Mouse (Mus musculus): ENCODE data around the gene Nr1h2. TPM values are rescaled to one million over a fixed set of nuclear protein-coding genes. Genes with fewer than 3 reads are reported as not detected.

Gene Nr1h2
- total RNA-seq, 2 experiments from 2014 or later: 45.5 to 47.2 TPM

DNA sequence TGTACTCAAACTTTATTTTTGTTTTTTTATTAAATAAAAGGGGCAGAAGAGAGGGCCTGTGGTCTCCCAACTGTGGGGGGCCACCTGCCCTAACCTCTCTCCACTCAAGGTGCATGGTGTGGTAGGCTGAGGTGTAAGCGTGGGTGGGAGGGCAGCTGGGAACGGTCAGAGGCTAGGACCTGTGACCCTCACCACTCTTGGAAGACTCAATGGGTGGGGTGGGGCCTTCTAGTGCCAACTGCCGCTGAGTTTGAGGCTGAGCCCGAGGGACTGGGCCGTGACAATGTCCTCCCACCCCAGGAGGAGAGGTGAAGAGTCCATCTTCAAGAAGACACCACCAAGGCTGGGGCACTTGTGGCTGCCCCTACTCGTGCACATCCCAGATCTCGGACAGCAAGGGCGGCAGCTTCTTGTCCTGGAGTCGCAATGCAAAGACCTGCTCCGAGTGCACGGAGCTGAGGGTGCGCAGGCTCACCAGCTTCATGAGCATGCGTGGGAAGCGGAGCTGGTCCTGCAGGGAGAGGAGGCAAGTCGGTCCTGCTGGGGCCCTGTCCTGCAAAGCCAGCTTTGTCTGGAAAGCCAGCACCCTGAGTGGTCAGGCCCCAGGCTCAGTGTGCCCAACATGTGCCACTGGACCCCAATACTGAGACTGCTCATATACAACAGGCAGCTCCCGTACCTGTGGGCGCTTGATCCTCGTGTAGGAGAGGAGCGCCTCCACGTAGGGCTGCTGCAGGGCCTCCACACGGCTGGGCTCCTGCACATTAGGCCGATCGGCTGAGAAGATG lies 3.9 kb downstream of the Nr1h2 start:
- DNase-seq: peak; percentile 11

DNA sequence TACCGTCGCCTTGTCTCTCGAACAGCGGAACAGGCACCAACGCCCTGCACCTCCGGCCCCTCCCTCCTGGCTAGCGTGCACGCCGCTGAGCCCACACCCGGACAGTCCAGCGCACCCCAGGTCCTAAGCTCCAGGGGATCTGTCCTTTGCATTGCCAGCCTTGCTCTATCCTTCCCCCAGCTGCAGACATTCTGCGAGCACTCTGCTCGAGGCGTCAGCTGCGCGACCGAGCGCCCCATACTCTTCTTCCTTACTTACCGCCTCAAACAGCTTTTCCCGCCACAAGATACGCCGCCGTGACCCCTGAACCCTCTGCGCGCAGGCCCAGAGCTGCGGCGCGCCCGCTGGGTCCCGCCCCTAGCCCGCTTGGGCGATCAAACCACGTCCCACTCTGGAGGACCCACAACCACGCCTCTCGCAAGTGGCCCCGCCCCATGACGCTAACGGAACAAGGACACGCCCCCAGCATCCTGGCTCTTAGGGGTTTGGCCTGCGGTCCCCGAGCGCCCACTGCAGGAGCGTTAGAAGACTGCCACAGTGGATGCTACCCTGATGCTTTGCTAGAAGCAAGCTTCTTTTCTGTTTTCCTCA lies 5.2 kb downstream of the Nr1h2 start, which contains the start of gene Pold1:
Pold1 (minus strand) TSS at position 353 of the 591 bp plus-strand sequence.
- peak; percentile 100 for DNase-seq

DNA sequence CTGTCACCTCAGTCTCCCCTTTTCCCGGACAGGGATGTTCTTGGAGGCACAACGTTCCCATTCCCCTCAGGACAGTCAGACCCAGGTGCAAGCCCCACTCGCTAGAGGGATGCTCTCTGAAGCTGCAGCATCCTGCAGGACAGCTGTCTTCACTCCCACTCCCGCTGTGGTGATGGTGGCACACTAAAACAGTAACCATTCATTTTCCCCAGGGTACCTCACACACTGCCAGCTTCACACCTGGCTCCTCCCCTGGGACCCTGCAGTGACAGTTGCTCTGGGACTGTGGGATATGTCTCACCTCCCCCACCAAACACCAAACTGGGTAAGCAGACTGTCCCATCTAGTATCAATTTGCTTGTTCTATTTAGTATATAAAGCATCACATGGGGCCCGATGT lies 6.0 kb downstream of the Nr1h2 start:
- DNase-seq: peak; percentile 6

DNA sequence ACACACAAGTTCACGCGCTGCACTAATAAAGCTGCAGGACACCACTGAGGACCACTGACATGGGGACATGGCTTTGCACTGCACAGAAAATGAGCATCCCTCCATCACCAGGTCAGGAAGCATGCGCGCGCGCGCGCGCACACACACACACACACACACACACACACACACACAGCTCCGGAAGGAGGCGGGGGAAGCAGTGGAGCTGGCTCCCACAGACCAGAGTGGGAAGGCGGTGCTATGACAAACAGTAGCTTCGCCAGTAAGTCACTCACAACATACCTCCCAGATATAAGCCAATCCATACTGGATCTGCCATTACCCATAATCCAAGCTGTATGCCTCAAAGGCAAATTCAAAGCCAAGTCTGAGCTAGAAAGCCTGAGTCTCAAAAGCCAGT lies 6.7 kb downstream of the Nr1h2 start:
- DNase-seq: no peak

DNA sequence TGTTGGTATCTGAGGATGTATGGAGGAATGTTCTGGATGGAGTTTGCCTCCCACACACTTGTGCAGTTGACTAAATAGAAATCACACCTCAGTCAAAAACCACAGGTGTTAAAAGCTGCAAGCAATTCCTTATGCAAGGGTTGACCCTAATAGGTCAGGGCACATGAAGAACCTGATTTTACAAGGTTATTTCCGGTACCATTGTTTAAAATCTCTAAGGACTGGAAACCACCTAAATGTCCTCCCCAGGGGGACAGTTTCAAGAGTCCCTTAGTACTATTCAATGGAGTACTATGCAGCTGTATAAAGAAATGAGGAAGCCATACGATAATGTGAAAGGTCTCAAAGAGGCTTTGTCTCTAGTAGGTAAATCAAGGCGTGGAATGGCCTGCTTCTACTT lies 7.5 kb downstream of the Nr1h2 start:
- no peak for DNase-seq

DNA sequence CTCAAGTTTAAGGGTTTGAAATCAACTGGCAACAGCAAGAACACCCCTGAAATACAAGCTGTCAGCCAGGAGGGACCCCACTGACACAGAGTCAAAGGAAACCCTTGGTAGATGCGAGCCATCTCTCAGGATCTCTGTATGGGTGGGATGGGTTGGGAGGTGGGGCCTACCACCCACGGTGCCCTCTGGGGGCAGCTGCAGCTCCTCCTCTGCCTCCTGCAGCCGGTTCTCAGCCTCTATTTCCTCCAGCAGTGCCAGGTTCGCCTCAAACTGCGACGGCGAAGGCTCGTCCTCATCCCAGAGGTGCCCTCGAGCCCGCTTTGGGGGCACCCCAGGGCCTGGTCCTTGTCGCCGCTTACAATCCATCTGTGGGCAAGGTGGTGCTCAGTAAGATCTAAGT lies 10.7 kb downstream of the Nr1h2 start:
- DNase-seq: no peak

DNA sequence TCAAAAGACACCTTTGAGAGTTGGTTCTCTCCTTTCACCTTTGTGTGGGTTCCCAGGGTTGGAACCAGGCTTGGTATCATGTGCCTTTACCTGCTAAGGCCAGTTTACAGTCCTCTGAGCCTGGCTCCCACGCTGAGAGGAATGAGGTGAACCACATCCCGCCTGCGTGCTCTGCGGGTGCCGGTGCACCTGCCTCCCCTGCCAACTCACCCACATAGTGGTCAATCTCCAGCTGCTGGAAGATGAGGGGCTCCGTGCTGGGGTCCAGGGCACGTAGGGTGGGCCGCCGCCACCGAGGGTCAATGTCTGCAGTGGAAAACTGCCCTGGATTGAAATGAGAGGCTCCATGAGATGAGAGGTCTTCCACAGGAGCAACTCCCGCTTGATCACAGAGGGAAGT lies 11.2 kb downstream of the Nr1h2 start:
- no peak for DNase-seq

DNA sequence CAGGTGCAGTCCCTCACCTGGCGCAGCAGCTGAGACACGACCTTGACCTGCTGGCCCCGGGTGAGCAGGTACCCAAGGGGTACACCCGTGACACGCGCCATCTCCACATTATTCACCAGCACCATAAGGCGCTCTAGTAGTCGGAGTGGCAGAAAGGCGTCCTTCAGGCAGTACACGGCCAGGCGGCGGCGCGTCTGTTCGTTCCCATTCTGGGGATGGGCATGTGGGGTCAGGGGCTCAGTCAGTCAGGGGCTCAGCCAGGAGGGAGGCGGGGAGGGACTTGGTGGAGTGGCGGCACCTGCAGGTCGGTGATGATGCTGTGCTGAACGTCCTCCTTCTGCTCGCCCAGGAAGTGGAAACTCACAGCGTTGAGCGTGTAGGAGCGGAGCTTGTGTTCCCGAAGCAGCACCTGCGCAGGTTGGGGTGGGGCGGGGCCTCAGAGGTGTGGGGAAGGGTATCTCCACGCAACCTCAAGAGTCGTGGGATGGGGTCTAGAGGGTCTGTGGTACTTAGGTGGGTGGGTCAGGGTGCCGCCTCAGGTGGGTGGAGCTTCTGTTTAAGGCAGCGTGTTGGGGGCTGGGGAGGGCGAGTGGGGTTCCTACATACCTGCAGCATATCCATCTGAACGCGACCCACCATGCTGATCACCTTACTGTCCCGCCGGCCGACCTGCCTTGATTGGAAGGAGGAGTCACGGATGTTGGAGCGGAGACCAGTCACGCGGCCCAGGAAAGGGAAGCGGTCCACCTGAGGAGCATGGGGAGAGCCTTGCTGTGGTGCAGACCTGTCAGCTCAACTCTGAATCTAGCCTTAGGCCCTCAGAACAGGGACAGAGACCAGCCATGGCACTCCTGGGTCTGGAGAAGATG lies 14.8 kb downstream of the Nr1h2 start:
- DNase-seq: no peak

DNA sequence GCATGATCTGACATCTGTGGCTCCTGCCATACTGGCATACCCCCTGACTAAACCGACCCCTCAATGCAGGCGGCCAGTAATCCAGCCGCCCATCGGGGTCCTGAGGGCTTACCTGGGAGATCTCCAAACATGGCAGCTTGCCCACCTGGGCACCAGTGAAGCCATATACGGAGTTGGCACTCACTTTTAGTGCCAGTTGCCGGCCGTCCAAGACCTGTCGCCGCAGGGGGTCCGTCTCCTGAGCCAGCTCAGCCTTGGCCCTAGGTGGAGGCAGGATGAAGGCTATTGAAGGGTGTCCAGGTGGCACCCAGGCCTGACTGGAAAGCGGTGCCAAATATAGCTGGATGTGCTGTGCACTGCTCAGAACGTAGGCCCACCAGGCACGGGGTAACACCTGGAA lies 16.3 kb downstream of the Nr1h2 start:
- no peak for DNase-seq

DNA sequence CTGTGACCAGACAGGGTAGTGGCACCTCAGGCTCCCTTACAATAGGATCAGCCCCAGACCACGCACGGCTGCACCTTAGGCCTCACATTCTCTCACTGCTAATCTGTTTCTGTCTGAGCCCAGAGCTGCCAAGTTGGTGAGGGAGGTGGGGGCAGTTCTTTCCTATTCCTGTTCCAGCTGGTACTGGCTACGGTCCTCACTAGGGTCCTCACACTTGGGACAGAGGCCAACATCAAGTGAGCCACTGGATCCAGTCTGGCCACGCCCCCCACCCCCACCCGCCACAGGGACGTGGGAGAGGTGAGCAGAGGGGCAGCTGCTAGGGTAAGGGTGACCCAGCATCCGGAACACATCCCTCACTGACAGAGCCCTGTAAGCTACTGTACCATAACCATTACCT lies 16.7 kb downstream of the Nr1h2 start:
- DNase-seq: no peak

DNA sequence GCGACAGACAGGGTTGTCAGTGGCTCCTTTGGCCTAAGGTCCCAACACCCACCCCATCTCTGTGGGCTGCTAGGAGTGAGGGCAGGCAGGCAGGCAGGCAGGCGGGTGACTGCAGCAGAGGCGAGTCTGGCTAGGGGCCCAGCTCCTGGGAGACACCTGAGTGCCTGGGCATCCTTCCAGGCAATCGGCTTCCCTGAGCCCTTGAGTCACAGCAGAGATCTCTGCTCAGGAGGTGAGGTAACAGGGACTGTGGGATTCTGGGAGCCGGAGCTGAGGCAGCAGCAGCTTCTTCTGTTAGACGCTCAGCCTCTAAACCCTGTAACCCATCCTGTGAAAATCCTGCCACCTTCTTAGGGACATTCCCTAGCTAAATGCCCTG lies 17.2 kb downstream of the Nr1h2 start:
- peak; percentile 66 for DNase-seq

DNA sequence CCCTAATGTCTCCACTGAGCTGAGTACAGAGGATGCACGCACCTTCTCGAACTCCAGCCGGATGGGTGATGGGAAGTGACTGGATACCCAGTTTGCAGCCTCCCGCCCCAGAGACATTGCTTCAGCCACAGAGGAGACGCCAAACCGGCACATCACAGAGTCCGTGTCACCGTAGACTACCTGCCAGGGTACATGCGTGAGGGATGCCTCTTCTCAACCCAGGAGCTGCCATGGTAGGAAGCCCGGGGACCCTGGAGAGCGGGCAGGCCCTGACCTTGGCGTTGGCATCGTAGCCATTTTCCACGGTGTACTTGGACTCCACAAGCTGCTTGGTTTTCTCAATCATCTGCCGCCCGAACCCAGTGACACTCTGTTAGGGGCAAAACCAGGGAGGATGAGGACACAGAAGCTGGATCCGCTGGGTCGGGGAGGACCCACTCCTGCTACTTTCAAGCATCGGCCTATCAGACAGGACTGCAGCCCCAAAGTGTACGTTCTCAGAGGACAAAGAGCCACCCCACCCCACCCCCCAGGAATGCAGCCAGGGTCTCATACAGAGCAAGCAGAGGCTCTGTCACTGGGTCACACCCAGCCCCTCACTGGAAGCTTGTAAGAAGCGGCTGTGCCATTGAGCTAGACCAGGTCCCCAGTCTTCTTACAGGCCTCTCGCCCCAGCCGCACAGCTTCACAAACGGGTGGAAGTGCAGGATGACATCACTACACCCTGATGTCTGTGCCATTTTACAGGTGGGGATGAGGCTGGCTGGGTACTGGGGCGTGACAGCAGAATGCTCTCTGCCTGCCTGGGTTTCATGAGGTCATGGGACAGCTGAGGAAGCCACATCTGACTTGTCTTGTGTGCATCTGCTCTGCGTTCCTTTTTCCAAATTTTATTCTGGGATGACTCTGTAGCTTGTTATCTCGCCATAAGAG lies 17.8 kb downstream of the Nr1h2 start:
- no peak for DNase-seq

DNA sequence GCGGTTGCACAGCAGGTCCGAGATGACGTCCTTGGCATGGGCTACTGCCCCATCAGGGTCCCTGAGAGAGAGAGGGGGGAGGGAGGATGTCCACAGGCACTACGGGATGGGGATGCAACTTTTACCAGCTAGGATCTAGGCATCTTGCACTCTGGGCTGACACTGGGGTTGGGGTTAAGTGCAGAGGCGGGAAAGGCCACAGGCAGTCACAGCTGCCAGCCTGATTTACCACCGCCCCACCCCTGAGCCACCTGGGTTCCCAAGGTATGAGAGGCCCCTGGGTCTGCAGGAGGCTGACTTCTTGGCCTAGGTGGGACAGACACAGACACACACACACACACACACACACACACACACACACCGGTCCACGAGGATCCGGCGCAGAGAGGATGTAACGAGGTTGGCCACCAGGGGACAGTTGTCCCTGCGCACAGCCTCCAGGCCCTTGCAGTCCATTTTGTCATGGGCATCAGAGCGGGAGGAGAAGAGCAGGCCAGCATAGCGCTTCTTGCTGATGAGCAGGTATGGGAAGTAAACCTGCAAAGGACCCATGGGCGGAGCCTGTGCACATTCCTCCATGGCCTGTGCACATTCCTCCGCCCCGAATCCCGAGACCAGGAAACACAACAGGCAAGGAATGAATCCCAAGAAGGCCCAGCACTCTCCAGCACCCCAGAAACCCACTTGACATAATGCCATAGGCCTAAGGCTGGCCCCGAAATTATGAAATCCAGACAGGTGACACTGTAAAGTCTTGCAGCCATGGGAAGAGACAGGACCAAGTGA lies 18.9 kb downstream of the Nr1h2 start:
- DNase-seq: no peak

DNA sequence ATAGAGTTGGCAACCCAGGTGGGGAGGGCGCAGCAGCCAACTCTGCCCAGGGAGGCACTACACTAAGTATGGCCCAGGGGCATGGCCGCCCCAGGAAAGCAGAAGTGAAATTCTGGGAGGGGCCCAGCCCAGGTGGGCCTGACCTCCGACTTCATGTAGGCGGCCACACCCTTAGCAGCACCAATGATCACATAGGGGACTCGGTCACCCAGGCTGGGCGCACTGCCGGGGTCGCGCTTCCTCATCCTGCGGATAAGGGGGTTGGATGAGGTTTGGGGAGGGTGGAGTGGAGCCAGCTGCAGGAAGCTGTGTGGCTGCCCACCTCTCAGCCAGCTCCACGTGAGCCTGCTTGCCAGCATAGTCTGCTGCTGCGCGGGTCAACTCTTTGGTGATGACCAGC lies 19.5 kb downstream of the Nr1h2 start:
- DNase-seq: no peak

DNA sequence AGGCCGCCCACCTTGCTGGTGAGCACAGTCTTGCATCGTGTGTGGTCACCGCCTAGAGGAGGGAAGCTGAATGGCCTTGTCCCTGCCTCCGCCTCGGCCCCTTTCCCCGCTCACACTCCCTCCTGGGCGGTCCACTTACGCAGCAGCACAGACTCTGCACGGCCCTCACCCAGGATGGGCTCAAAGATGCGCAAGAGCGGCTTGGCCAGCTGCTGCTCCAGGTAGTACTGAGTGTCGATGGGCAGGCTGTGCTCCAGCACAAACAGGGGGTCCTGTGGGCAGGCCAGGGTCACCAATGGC lies 20.1 kb downstream of the Nr1h2 start:
- DNase-seq: no peak

DNA sequence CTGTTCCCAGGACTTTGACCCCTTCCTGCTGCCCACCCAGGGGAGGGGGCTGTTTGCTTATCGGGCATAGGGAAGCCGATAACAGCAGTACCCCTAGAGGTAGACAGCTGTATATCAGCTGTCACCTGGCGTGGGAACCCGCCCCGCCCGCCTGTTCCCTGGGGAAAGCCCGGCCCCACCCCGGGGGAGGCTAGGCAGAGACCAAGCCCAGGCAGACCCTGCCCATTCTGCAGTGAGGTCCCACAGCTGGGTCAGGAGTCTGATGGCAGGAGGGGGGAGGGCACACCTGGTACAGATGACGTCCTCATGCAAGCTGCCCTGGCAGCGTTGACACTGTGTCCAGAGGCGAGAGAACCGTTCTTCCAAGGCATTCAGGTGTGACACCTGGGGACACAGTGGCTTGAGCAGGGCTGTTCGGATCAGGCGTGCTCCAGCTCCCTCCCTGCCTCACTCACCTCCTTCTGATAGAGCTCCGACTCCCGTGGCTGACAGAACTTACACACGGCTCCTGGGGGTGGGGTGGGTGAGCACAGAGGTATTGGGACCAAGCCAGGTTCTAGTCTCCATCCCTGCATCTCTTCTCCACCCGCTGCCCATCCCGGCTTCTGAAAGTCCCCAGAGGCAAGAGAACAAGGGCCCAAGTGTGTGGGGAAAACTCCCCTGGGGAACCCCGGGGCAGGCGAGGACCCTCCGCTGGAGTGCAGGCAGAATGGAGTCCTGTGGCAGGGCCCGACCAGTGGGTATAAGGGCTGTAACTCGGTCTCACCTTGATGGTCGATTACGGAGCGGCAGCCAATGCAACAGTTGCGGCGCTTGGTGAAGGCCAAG lies 20.6 kb downstream of the Nr1h2 start:
- no peak for DNase-seq

DNA sequence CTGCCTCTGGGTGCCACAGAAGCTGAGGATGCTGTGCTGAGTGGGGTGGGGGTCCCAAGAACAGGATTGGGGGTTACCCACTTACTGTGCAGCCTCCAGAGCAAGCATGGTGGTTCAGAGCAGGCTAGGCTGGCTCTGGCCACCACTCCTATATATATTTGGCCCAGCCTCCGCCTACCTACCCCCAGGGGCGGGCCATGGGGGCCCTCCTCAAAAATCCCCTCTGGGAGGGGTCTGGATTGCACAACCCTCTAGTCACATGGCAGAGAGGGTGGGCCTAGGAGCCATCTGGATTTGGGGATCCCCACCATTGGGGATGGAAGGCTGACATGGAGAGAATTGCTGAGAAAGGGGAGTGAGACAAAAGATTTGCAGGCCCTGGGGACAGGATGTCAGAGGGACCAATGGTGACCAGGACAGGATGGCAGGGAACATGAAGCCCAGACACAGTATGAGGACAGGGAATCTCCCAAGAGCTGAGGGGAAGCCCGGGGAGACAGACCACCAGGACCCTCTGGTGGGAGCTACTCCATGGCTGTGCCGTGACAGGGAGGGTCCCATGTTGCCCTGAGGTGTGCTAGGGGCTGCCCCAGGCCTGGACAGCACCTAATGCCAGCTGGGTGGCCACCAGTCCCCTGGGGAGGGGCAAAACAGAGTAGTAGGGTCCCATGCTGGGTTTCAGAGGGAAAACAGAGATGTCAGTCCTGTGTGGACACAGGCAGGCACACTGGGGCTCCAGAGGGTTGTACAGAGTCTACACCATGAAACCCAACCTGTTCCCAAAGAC lies 21.6 kb downstream of the Nr1h2 start, which contains the start of gene Spib:
Spib (minus strand) TSS at position 126 of the 787 bp plus-strand sequence.
- no peak for DNase-seq

DNA sequence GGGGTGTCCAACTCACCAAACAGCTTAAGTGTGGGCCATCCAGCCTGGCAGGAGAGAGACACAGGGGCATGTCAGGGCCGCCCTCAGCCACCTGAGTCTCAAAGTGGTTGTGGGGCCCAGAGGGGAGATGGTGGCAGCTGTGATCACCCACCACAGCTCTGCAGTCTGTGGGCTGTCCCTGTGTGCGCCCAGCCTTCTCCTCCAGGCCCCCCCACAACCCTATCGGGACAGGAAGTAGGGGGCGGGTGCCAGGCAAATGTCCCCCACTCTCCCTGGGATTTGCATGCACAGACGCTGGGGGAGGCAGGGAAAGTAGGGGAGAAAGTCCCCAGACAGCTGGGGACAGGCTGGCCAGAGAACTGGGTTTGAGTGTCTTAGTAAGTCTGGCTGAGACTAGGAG lies 22.5 kb downstream of the Nr1h2 start:
- no peak for DNase-seq

DNA sequence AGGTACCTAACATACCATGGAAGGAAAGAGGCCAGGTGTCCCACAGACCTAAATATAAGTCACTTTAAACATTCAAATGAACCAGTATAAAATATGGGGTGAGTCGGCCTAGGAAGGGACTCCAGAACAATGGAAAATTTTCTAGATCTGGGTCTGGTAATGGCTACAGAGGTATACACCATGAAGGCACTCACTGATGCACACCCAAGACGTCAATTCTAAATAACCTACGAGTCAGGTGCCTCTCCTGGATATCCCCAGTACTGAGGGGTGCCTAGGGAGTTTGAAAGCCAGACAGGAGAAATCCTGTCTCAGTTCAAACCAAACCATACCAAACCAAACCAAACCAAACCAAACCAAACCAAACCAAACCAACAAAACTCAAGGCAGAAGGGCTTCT lies 23.2 kb downstream of the Nr1h2 start:
- DNase-seq: no peak

DNA sequence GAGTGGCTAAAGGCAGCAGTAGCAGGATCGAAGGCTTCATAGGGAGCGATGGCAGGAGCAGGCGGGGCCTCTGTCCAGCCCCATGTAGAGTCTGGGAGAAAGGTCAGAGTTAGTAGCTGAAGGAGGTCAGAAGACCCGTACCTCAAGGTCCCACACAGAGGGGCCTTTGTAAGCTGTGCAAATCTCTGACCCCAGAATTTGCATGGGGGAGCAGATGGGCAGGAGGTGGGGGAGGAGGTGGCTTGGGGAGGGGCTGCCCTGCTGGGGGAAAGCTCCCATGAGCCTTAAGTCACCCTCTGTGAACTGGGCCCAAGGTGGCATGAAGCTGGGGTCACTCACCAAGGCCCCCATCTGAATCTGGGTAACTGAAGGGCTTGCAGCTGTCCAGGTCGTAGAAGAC lies 24.2 kb downstream of the Nr1h2 start:
- no peak for DNase-seq
